Mouse (Mus musculus) heart, embryonic 16.5 days (tissue): ENCODE results near the gene Sdhaf3. TPM values are rescaled to one million over a fixed set of nuclear protein-coding genes. Genes with fewer than 3 reads are reported as not detected.
A peak's percentile ranks its signal among the peaks of the same experiment; 100 is the strongest.
"Not testable (repeated sequence)": the region's sequence is repeated elsewhere in the genome, so short reads cannot be mapped to it uniquely, and the experiment has no call there.

Experiments used
- ATAC-seq: fragments of 200-750 bp; cut with Nextera tagmentation; replicated peaks from 2 replicates; pipeline ENCODE4 v1.8.0; 2017; ENCODE audit warnings: moderate number of reproducible peaks; ENCODE audit not compliant: insufficient read depth, low FRiP score; ENCODE audit errors: extremely low read depth
- H3K27ac ChIP-seq: fragments of 300-500 bp; sonication (generic); 2 replicates; pipeline ENCODE4 v1.5.1; 2014; ENCODE audit warnings: mild to moderate bottlenecking, low read length, control low read depth, moderate library complexity
- H3K27me3 ChIP-seq: fragments of 300-500 bp; sonication (generic); 2 replicates; pipeline ENCODE4 v1.6.1; 2014; ENCODE audit warnings: low read length, mixed read lengths; ENCODE audit not compliant: control insufficient read depth, insufficient read depth
- H3K36me3 ChIP-seq: fragments of 300-500 bp; sonication (generic); 2 replicates; pipeline ENCODE4 v1.6.1; 2014; ENCODE audit not compliant: control insufficient read depth, insufficient read depth
- H3K4me1 ChIP-seq: fragments of 300-500 bp; sonication (generic); 2 replicates; pipeline ENCODE4 v1.6.1; 2014; ENCODE audit warnings: low read length, mixed read lengths; ENCODE audit not compliant: control insufficient read depth, insufficient read depth
- H3K4me2 ChIP-seq: fragments of 300-500 bp; sonication (generic); 2 replicates; pipeline ENCODE4 v1.6.1; 2014; ENCODE audit warnings: low read depth, mild to moderate bottlenecking, control low read depth, low read length
- H3K4me3 ChIP-seq: fragments of 300-500 bp; sonication (generic); 2 replicates; pipeline ENCODE4 v1.5.1; 2014; ENCODE audit warnings: mild to moderate bottlenecking, control low read depth, low read length
- H3K9ac ChIP-seq: fragments of 300-500 bp; sonication (generic); 2 replicates; pipeline ENCODE4 v1.6.1; 2014; ENCODE audit warnings: low read length, control low read depth
- H3K9me3 ChIP-seq: fragments of 300-500 bp; sonication (generic); replicated peaks from 2 replicates; pipeline ENCODE4 v1.6.1; 2016; ENCODE audit warnings: low read length; ENCODE audit not compliant: control insufficient read depth
- WGBS: fragments of 180-500 bp; shearing (Covaris S2); extraction: QIAGEN DNeasy Blood & Tissue Kit; methylation state at CpG from one replicate; pipeline ENCODE4 v1.1.7; 2014; 5-methylcytosine and 5-hydroxymethylcytosine counted together
- polyA plus RNA-seq: library from polyadenylated mRNA; unstranded; fragments of >200 nt; fragmentation: Nextera tagmentation; extraction: Ambion mirVana; gene quantifications from 2 replicates; pipeline ENCODE4 v1.2.1, GENCODE M21; 2015

Gene Sdhaf3
- polyA plus RNA-seq, 1 experiment from 2014 or later: 4.6 TPM

DNA sequence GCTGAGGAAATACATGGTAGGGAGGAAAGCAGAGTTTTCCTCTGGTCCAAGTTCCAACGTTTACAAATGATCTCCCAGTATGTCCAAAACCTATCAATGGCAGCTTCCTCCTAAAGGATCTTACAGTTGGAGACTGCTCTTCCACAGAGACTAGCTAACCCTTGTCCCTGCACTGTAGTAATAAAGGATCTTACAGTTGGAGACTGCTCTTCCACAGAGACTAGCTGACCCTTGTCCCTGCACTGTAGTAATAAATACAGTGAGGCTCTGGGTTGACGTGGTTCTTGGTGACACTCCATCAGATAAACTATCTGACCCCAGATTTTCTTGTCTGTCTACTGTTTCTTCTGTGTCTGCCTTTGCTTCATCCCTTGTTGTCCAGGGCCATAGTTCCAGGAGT is 15.0 kb upstream of the Sdhaf3 start:
- no peak overlapping the region for H3K4me2 ChIP-seq
- H3K9me3 ChIP-seq: peaks cover 2% of the 10 kb centered on the region; the same call in 1 of the 2 replicates
- no peak overlapping the region for H3K9ac ChIP-seq
- H3K4me1 ChIP-seq: no peaks in the 10 kb centered on the region
- no peak for ATAC-seq
- H3K36me3 ChIP-seq: no peaks in the 10 kb centered on the region
- H3K27me3 ChIP-seq: no peaks in the 10 kb centered on the region
- no peak overlapping the region for H3K27ac ChIP-seq
- WGBS: 51% methylated on average over 2 of the region's 2 CpGs
- H3K4me3 ChIP-seq: no peak overlapping the region

DNA sequence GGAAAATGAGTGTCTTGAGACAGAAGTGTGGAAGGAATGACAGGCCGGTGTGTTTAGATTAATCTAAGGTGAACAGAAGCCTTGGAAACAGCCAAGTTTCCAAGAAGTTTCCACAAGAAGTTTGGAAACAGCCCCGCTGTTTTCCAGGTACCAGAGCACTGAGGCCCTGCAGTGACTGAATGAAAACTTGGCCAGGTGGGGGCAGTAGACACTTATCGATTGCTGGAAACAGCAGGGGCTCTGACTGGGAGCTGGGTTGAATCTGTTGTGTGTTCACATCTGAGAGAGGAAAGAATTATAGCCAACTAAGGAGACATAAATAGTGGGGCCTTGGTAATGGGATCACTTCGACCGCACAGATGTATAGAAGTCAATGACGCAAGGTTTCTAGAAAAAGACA is 13.0 kb upstream of the Sdhaf3 start:
- no peak overlapping the region for H3K9ac ChIP-seq
- 53% methylated on average over 6 of the region's 6 CpGs for WGBS
- no peak for ATAC-seq

DNA sequence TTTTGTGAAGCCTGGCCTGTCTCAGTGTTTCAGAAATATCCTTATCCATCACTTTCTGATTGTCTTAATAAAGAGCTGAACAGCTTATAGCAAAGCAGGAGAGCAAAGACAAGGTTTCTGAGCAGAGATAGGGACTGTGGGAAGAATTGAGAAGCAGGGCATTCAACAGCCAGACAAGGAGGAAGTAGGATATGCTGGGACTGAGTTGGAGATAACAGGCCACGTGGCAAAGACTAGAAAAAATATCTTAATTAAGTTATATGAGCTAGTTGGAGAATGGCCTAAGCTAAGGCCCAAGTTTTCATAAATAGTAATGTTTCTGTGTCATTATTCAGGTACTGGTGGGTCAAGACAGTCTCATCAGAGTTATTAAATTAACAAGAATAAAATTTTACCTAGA is 8.2 kb upstream of the Sdhaf3 start:
- H3K4me3 ChIP-seq: no peak overlapping the region
- WGBS: 7% methylated on average over 1 of the region's 1 CpGs
- H3K27ac ChIP-seq: no peak overlapping the region
- peaks cover 2% of the 10 kb centered on the region; the same call in 1 of the 2 replicates for H3K9me3 ChIP-seq
- no peaks in the 10 kb centered on the region for H3K36me3 ChIP-seq
- no peak overlapping the region for H3K4me2 ChIP-seq
- no peak for ATAC-seq
- H3K4me1 ChIP-seq: no peaks in the 10 kb centered on the region
- H3K27me3 ChIP-seq: no peaks in the 10 kb centered on the region
- H3K9ac ChIP-seq: no peak overlapping the region

More for the DNA sequence above, 13.0 kb upstream of the Sdhaf3 start:
- Histone ChIP-seq H3K4me2 (no peak overlapping the region), H3K9me3 (peaks cover 2% of the 10 kb centered on the region; the same call in 1 of the 2 replicates), H3K4me3 (no peak overlapping the region), H3K36me3 (no peaks in the 10 kb centered on the region), H3K4me1 (no peaks in the 10 kb centered on the region), H3K27ac (no peak overlapping the region), H3K27me3 (no peaks in the 10 kb centered on the region)

DNA sequence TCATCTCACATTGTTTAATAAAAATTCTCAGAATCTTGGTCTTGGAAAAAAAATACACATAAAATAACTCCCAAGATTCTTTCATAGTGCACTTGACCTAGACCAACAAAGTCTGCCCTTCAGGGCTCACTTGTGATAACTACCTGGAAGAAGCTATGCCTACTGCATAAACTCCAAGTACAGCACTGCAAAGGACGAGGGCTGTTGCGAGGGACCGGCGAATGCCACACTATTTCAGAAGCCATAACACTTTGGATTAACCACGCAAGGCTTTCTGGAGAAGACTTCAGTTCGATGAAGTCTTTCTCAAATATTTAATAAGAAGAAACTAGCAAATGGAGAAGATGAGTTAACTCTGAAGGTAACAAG is 425 bp upstream of the Sdhaf3 start:
- Histone ChIP-seq H3K27me3 (no peaks in the 10 kb centered on the region; the same call in 1 of the 2 replicates), H3K9ac (peak overlapping the region; percentile 63), H3K36me3 (no peaks in the 10 kb centered on the region), H3K27ac (peak overlapping the region; percentile 77; the same call in 1 of the 2 replicates), H3K4me3 (peak overlapping the region; percentile 90), H3K4me1 (0 out of 2 replicates have a peak, but pooled peaks cover 3% of the 10 kb centered on the region), H3K4me2 (peak overlapping the region; percentile 73), H3K9me3 (no peaks in the 10 kb centered on the region)
- ATAC-seq: no peak
- WGBS: 48% methylated on average over 6 of the region's 6 CpGs

DNA sequence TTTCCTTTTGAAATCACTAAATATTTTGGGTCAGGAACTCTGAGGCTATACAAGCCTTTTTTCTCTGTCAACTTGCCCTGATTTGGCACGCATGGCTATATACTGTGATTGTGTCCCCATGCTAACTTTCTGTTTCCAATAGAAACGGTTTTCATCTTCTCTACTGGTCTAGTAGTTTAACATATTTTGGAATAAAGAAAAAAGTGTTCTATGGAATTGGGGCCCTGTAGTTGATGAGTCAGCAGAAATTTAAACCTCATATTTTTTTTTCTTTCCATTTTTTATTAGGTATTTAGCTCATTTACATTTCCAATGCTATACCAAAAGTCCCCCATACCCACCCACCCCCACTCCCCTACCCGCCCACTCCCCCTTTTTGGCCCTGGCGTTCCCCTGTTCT is 3.4 kb downstream of the Sdhaf3 start:
- not testable (repeated sequence) for H3K9ac ChIP-seq, H3K27ac ChIP-seq, H3K4me1 ChIP-seq, H3K4me2 ChIP-seq, H3K9me3 ChIP-seq, ATAC-seq, H3K27me3 ChIP-seq, H3K4me3 ChIP-seq, H3K36me3 ChIP-seq
- WGBS: 81% methylated on average over 2 of the region's 4 CpGs

DNA sequence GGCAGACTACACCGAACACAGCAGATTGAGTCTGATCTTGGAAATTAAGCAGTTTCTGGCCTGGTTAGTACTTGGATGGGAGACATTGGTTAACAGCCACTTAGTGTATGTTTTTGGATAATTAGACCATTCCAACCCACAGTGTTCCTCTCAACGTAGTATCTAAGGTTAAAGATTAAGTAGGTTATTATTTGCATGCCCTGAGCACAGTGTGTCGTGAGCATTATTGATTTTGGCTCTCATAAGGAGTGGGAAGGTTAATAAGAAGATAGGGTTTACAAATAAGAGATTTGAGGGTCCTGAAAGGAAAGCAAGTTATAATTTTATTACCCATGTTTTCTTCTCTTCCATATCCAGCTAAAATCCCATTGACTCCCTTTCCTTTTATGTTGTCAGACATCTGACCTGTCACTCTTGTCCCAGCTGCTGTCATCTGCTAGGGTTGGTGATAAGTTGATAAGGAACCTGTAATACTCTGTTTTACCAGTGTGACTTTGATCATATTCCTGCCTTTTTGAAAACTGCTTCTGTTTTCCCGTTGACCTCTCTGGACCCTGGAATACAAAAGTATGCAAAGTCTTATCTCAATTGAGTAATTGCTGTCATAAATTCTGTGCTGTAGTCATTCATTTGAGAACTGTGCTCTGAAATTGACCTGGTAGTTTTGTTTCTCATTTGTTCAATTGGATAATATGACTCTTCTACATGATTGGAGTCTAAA is 41.6 kb downstream of the Sdhaf3 start:
- no peak overlapping the region for H3K27ac ChIP-seq
- H3K27me3 ChIP-seq: no peaks in the 10 kb centered on the region
- no peak overlapping the region for H3K4me2 ChIP-seq
- WGBS: 67% methylated on average over 4 of the region's 4 CpGs
- no peak overlapping the region for H3K4me3 ChIP-seq
- no peaks in the 10 kb centered on the region for H3K4me1 ChIP-seq
- H3K36me3 ChIP-seq: no peaks in the 10 kb centered on the region
- ATAC-seq: no peak
- H3K9ac ChIP-seq: no peak overlapping the region
- H3K9me3 ChIP-seq: no peaks in the 10 kb centered on the region

DNA sequence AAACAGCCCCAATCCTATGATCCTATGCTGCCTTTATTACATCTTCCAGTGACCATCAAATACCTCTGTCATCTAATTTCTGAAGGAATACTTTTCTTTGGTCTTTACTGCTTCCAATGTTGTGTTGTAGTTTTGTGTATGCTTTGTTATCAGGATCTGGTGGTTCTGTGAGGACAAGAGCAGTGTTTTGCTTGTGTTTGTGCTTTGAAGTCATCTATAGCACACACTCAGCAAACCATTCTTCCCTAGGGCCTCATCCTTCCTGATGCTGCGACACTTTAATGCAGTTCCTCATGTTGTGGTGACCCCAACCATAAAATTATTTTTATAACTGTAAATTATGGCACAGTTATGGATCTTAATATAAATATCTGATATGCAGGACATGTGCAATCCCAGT is 42.2 kb downstream of the Sdhaf3 start:
- Histone ChIP-seq H3K27me3 (no peaks in the 10 kb centered on the region), H3K9ac (no peak overlapping the region), H3K4me2 (no peak overlapping the region), H3K4me1 (no peaks in the 10 kb centered on the region), H3K36me3 (no peaks in the 10 kb centered on the region), H3K4me3 (no peak overlapping the region), H3K27ac (no peak overlapping the region), H3K9me3 (no peaks in the 10 kb centered on the region)
- no peak for ATAC-seq
- WGBS: 85% methylated on average over 1 of the region's 1 CpGs

DNA sequence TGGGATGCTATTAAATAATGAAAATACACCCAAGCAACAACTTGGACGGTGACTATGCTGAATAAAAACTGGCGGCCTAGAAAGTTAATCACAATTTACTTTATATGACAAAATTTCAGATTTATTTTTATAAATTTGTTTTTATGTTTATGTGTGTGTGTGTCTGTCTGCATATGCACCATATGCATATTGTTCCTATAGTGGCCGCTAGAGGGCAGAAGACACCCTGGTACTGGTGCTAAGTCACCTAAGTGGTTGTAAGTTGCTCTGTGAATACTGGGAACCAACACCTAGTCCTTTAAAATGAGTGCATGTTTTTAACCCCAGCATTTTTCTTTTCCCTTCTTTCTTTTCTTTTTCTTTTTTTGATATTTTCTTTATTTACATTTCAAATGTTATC is 43.2 kb downstream of the Sdhaf3 start:
- Histone ChIP-seq H3K9me3 (no peaks in the 10 kb centered on the region), H3K27ac (no peak overlapping the region), H3K4me3 (no peak overlapping the region), H3K27me3 (no peaks in the 10 kb centered on the region), H3K4me2 (no peak overlapping the region), H3K9ac (no peak overlapping the region), H3K36me3 (no peaks in the 10 kb centered on the region), H3K4me1 (no peaks in the 10 kb centered on the region)
- ATAC-seq: no peak
- 85% methylated on average over 3 of the region's 3 CpGs for WGBS

DNA sequence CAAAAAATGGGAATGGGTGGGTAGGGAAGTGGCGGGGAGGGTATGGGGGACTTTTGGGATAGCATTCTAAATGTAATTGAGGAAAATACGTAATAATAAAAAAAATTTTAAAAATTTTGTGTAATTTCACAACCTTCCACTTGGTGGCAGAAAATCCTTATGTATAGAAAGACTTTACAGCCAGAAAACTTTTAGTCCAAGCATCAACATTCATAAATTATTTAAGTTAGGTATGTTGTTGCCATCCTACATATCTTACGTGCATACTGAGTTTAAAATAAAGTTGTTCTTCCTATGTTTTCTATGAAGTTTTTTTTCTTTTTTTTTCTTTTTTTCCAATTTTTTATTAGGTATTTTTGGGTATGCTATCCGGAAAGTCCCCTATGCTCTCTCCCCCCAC is 47.3 kb downstream of the Sdhaf3 start:
- no peak overlapping the region for H3K4me2 ChIP-seq
- no peaks in the 10 kb centered on the region for H3K36me3 ChIP-seq
- no peak overlapping the region for H3K9ac ChIP-seq
- H3K27ac ChIP-seq: no peak overlapping the region
- H3K27me3 ChIP-seq: no peaks in the 10 kb centered on the region
- H3K4me3 ChIP-seq: no peak overlapping the region
- no peak for ATAC-seq
- 75% methylated on average over 3 of the region's 4 CpGs for WGBS
- H3K4me1 ChIP-seq: no peaks in the 10 kb centered on the region
- no peaks in the 10 kb centered on the region for H3K9me3 ChIP-seq
